Comparison of ENCODE assay signal across 7 mouse cellular contexts in the genomic region with DNA sequence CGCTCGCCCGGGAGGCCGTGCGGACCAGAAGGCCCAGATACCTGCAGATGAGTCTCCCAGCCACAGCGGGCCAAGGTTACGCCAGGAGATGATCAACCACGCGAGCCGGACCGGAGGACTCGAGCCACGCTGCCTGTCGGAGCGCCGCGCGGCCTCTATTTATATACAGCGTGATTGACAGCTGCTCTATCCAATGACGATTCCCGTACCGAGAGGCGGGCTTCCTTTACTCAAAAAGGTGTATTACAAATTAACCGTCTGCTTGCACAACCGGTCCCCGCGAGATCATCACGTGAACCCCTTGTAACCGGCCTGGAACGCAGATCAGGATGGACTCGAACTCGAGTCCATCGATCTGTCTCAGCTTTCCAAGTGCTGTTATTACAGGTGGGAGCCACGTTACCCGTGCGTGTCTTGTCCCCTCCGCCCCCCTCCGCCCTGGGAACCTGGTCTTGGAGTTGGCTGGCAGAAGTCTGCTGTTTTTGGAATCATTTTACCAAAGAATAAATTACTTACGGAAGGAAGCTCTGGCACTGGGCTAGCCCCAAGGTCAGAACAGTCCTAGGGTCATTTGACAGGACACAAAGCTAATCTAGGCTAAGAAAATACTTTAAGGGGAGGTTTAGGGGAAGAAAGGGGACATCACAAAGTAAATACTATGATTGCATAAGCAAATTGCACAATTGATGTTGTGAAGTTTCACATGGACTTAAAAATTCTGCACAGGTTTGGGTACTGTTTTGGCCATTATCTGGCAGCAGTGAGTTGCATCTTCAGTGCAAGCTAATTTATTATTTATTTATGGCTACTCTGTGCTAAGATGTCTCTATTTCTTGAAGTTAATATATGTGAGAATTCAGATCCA. TPM values are rescaled to one million over a fixed set of nuclear protein-coding genes. Genes with fewer than 3 reads are reported as not detected.
DNase-seq lines count a peak whose midpoint lies in the region; ATAC-seq and TF ChIP-seq lines count a peak whose summit lies in the region.

A gene (minus strand): TSS at position 131 of the 865 bp plus-strand sequence.

- peak; percentile 97 for DNase-seq in adrenal gland, postnatal 10 days
- DNase-seq in embryonic facial prominence, embryonic 10.5 days (ENCODE audit: low spot score), result peak; percentile 92
- peak; percentile 70 for DNase-seq in gonadal fat pad, adult 2 months (ENCODE audit: low read depth)
- DNase-seq in left cerebral cortex, postnatal 4 days, result peak; percentile 88

- peaks cover 27% of the 10 kb centered on the region for H3K4me1 ChIP-seq in embryonic facial prominence, embryonic 10.5 days
- peaks cover 6% of the 10 kb centered on the region for H3K4me1 ChIP-seq in intestine, postnatal 0 days (replicated peaks; ENCODE audit: control insufficient read depth, insufficient read depth, low read length)
- H3K4me1 ChIP-seq in midbrain, embryonic 12.5 days, result peaks cover 17% of the 10 kb centered on the region
- H3K4me1 ChIP-seq in small intestine, adult 2 months (ENCODE audit: control insufficient read depth, insufficient read depth, insufficient read length, low read length), result peaks cover 23% of the 10 kb centered on the region

- peak within 1 kb of the TSS; percentile 89 for H3K4me2 ChIP-seq in intestine, postnatal 0 days (replicated peaks; ENCODE audit: low read depth)
- H3K4me2 ChIP-seq in midbrain, embryonic 12.5 days (replicated peaks), result peak within 1 kb of the TSS; percentile 94

- ATAC-seq in intestine, postnatal 0 days, result peak; percentile 73
- ATAC-seq in midbrain, embryonic 12.5 days (ENCODE audit: low FRiP score, low read depth), result peak; percentile 85

- peaks cover 7% of the 10 kb centered on the region; the same call in 1 of the 2 replicates for H3K9me3 ChIP-seq in embryonic facial prominence, embryonic 10.5 days
- no peaks in the 10 kb centered on the region for H3K9me3 ChIP-seq in intestine, postnatal 0 days (ENCODE audit: control insufficient read depth)
- no peaks in the 10 kb centered on the region for H3K9me3 ChIP-seq in midbrain, embryonic 12.5 days

- 3% methylated on average over 39 of the region's 39 CpGs for WGBS in embryonic facial prominence, embryonic 10.5 days
- WGBS in intestine, postnatal 0 days, result 2% methylated on average over 39 of the region's 39 CpGs
- WGBS in midbrain, embryonic 12.5 days, result 4% methylated on average over 39 of the region's 39 CpGs
- WGBS in small intestine, adult 2 months, result 1% methylated on average over 39 of the region's 39 CpGs

- H3K27ac ChIP-seq in embryonic facial prominence, embryonic 10.5 days (replicated peaks), result peak within 1 kb of the TSS; percentile 93
- peak within 1 kb of the TSS; percentile 91 for H3K27ac ChIP-seq in intestine, postnatal 0 days (ENCODE audit: low read depth, low read length)
- peak within 1 kb of the TSS; percentile 85 for H3K27ac ChIP-seq in midbrain, embryonic 12.5 days (replicated peaks)
- H3K27ac ChIP-seq in small intestine, adult 2 months (ENCODE audit: insufficient read depth, low read depth, low read length), result peak within 1 kb of the TSS; percentile 50

- H3K27me3 ChIP-seq in embryonic facial prominence, embryonic 10.5 days (replicated peaks; ENCODE audit: low read depth, poor library complexity, severe bottlenecking), result no peaks in the 10 kb centered on the region
- H3K27me3 ChIP-seq in intestine, postnatal 0 days (replicated peaks; ENCODE audit: control insufficient read depth, insufficient read depth, low read length), result no peaks in the 10 kb centered on the region
- H3K27me3 ChIP-seq in midbrain, embryonic 12.5 days, result no peaks in the 10 kb centered on the region
- no peaks in the 10 kb centered on the region for H3K27me3 ChIP-seq in small intestine, adult 2 months (ENCODE audit: control insufficient read depth, insufficient read depth, low read length)

- H3K36me3 ChIP-seq in embryonic facial prominence, embryonic 10.5 days (replicated peaks), result peaks cover 39% of the 10 kb centered on the region
- H3K36me3 ChIP-seq in intestine, postnatal 0 days (ENCODE audit: control insufficient read depth, insufficient read depth), result peaks cover 12% of the 10 kb centered on the region
- peaks cover 13% of the 10 kb centered on the region; the same call in 1 of the 2 replicates for H3K36me3 ChIP-seq in midbrain, embryonic 12.5 days
- peaks cover 9% of the 10 kb centered on the region; the same call in 1 of the 2 replicates for H3K36me3 ChIP-seq in small intestine, adult 2 months (ENCODE audit: control insufficient read depth, insufficient read depth, low read length)

- TF ChIP-seq POLR2A in small intestine, adult 2 months (IDR thresholded peaks at IDR 0.05; ENCODE audit: low read depth, low read length), result peak; percentile 99

- H3K4me3 ChIP-seq in embryonic facial prominence, embryonic 10.5 days, result peak within 1 kb of the TSS; percentile 95
- peak within 1 kb of the TSS; percentile 78 for H3K4me3 ChIP-seq in intestine, postnatal 0 days (ENCODE audit: low read depth, low read length)
- peak within 1 kb of the TSS; percentile 84 for H3K4me3 ChIP-seq in midbrain, embryonic 12.5 days
- peak within 1 kb of the TSS; percentile 90 for H3K4me3 ChIP-seq in small intestine, adult 2 months (ENCODE audit: low read depth, low read length)

- intact Hi-C loops in left cerebral cortex, postnatal 4 days (cut with DNase I), result no loop called here

- H3K9ac ChIP-seq in intestine, postnatal 0 days (ENCODE audit: low read depth, low read length), result peak within 1 kb of the TSS; percentile 87
- peak within 1 kb of the TSS; percentile 87 for H3K9ac ChIP-seq in midbrain, embryonic 12.5 days (replicated peaks)

- no peak for TF ChIP-seq CTCF in intestine, postnatal 0 days (IDR thresholded peaks at IDR 0.05; ENCODE audit: low read depth)
- no peak for TF ChIP-seq CTCF in small intestine, adult 2 months (IDR thresholded peaks at IDR 0.05; ENCODE audit: extremely low read depth, insufficient read length, insufficient replicate concordance, low read depth, low read length)

RNA-seq across cellular contexts. Expression of the gene that starts here (rescaled TPM):
- 100 to 1,000 TPM; 189 to 268 TPM for total RNA-seq in adrenal gland, postnatal 10 days (2021)
- polyA plus RNA-seq in embryonic facial prominence, embryonic 10.5 days (2016; fragmentation: Nextera tagmentation; extraction: Ambion mirVana), result 82.5 and 86.4 TPM in 2 replicates
- 21.3 and 22.8 TPM in 2 replicates for polyA plus RNA-seq in gonadal fat pad, adult 2 months (2012; rRNA removed)
- polyA plus RNA-seq in intestine, postnatal 0 days (2015; fragmentation: Nextera tagmentation; extraction: Ambion mirVana), result 335 and 364 TPM in 2 replicates
- 10 to 100 TPM; 42.6 to 42.9 TPM for total RNA-seq in left cerebral cortex, postnatal 4 days (2021)
- 71.4 and 72.7 TPM in 2 replicates for polyA plus RNA-seq in midbrain, embryonic 12.5 days (2016; fragmentation: Nextera tagmentation; extraction: Ambion mirVana)
- polyA plus RNA-seq in small intestine, adult 2 months (2012; rRNA removed), result 44.5 and 81.9 TPM in 2 replicates

Comparison
In these comparisons a context has a peak if more than half of its experiments do, and no peak if none do; other contexts are left out.
1. Peak in every context shown above with its lines: DNase-seq, ATAC-seq, H3K4me3 ChIP-seq and H3K27ac ChIP-seq.
2. RNA of the gene that starts here (total RNA-seq): 189 to 268 TPM in adrenal gland, postnatal 10 days; 42.6 to 42.9 TPM in left cerebral cortex, postnatal 4 days; every median in the first group is over 4 times any median in the second.